Mouse (Mus musculus) midbrain, embryonic 12.5 days (tissue): ENCODE data around the gene Hnrnpr. TPM values are rescaled to one million over a fixed set of nuclear protein-coding genes. Genes with fewer than 3 reads are reported as not detected.

Experiments used
- ATAC-seq: fragments of 200-750 bp; cut with Nextera tagmentation; 2 replicates; pipeline ENCODE4 v1.8.0; 2017; ENCODE audit warnings: low read depth, moderate TSS enrichment, moderate library complexity; ENCODE audit not compliant: low FRiP score
- H3K27ac ChIP-seq: fragments of 300-500 bp; sonication (generic); replicated peaks from 2 replicates; pipeline ENCODE4 v1.5.1; 2016; ENCODE audit warnings: mild to moderate bottlenecking
- H3K27me3 ChIP-seq: fragments of 300-500 bp; sonication (generic); 2 replicates; pipeline ENCODE4 v1.6.1; 2016; ENCODE audit warnings: mild to moderate bottlenecking
- H3K36me3 ChIP-seq: fragments of 300-500 bp; sonication (generic); 2 replicates; pipeline ENCODE4 v1.6.1; 2016
- H3K4me1 ChIP-seq: fragments of 300-500 bp; sonication (generic); 2 replicates; pipeline ENCODE4 v1.6.1; 2016
- H3K4me2 ChIP-seq: fragments of 300-500 bp; sonication (generic); replicated peaks from 2 replicates; pipeline ENCODE4 v1.6.1; 2016; ENCODE audit warnings: mild to moderate bottlenecking, moderate library complexity
- H3K4me3 ChIP-seq: fragments of 300-500 bp; sonication (generic); 2 replicates; pipeline ENCODE4 v1.5.1; 2016; ENCODE audit warnings: mild to moderate bottlenecking
- H3K9ac ChIP-seq: fragments of 300-500 bp; sonication (generic); replicated peaks from 2 replicates; pipeline ENCODE4 v1.6.1; 2016; ENCODE audit warnings: mild to moderate bottlenecking, moderate library complexity
- H3K9me3 ChIP-seq: fragments of 300-500 bp; sonication (generic); 2 replicates; pipeline ENCODE4 v1.6.1; 2016; ENCODE audit warnings: mild to moderate bottlenecking
- WGBS: fragments of 180-500 bp; shearing (Covaris S2); methylation state at CpG from one replicate; pipeline ENCODE4 v1.1.7; 2016; 5-methylcytosine and 5-hydroxymethylcytosine counted together
- polyA plus RNA-seq: library from polyadenylated mRNA; unstranded; fragments of >200 nt; fragmentation: Nextera tagmentation; extraction: Ambion mirVana; gene quantifications from 2 replicates; pipeline ENCODE4 v1.2.1, GENCODE M21; 2016

Gene Hnrnpr
- polyA plus RNA-seq, 1 experiment from 2014 or later = 237 TPM

DNA sequence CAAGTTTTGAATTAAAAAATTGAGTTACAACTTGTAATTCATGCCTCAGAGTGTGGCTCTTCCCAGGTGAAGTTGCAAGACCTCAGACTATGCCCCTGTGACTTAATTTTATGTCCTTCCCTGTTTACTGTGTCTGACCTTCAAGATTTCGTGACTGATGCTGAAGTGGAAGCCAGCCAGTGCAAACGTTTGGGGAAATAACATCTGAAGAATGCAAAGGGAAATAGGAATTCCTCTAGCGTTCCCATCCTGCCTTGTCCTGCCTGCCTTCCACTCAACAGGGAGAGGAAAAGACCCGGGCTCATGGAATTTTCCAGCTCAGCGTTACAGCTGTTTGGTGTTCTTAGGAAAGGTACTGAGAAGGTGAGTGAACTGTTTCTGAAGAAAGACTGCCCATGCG, 46.3 kb downstream of the Hnrnpr start:
- H3K27ac ChIP-seq = no peak overlapping the region
- peaks cover 78% of the 10 kb centered on the region for H3K36me3 ChIP-seq
- H3K4me2 ChIP-seq = no peak overlapping the region
- H3K4me1 ChIP-seq = no peaks in the 10 kb centered on the region
- no peaks in the 10 kb centered on the region for H3K27me3 ChIP-seq
- no peak overlapping the region for H3K4me3 ChIP-seq
- no peak for ATAC-seq
- no peaks in the 10 kb centered on the region for H3K9me3 ChIP-seq
- 80% methylated on average over 6 of the region's 6 CpGs for WGBS
- no peak overlapping the region for H3K9ac ChIP-seq

DNA sequence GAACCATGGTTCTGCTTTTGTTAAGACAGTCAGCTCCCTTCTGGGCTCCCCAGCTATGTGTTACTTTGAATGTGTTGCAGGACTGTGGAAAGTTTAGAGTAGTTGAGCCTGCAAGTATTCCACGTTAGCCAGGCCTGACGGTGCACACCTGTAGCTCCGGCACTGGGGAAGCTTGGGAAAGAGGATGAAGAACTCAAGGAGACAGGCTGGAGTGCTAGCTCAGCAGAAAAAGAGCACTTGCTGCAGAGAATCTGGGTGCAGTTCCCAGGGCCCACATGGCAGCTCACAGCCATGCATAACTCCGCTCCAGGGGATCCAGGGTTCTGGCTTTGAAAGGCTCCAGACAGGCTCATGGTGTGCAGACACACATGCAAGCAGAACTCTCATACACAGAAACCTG, 46.7 kb downstream of the Hnrnpr start:
- no peak overlapping the region for H3K4me2 ChIP-seq
- no peaks in the 10 kb centered on the region for H3K27me3 ChIP-seq
- no peak overlapping the region for H3K27ac ChIP-seq
- H3K4me1 ChIP-seq = no peaks in the 10 kb centered on the region
- ATAC-seq = no peak
- no peak overlapping the region for H3K4me3 ChIP-seq
- H3K9ac ChIP-seq = no peak overlapping the region
- H3K9me3 ChIP-seq = no peaks in the 10 kb centered on the region
- H3K36me3 ChIP-seq = peaks cover 74% of the 10 kb centered on the region
- 95% methylated on average over 4 of the region's 4 CpGs for WGBS

DNA sequence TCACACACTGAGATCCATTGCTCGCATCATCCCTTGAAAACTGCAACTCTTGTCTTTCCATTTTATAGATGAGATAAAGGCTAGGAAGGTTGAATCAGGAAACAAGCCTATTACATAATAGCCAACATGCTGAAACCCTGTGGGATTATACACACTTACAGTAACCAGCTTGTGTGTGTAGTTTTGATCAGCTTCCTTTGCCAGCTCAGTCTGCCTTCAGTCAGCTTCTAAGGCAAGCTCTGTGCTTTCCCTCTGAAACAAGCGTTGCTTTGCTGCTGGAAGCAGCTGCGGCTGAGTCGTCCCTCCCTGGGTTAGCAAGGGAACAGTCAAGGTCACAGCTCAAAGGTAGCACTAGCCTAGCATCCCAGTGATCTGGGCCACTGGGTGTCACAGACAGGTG, 57.1 kb downstream of the Hnrnpr start:
- Histone ChIP-seq H3K36me3 (no peaks in the 10 kb centered on the region), H3K9me3 (no peaks in the 10 kb centered on the region), H3K27ac (no peak overlapping the region), H3K4me3 (no peak overlapping the region), H3K4me2 (no peak overlapping the region), H3K27me3 (no peaks in the 10 kb centered on the region), H3K4me1 (no peaks in the 10 kb centered on the region; the same call in 1 of the 2 replicates), H3K9ac (no peak overlapping the region)
- 72% methylated on average over 4 of the region's 4 CpGs for WGBS
- no peak for ATAC-seq

DNA sequence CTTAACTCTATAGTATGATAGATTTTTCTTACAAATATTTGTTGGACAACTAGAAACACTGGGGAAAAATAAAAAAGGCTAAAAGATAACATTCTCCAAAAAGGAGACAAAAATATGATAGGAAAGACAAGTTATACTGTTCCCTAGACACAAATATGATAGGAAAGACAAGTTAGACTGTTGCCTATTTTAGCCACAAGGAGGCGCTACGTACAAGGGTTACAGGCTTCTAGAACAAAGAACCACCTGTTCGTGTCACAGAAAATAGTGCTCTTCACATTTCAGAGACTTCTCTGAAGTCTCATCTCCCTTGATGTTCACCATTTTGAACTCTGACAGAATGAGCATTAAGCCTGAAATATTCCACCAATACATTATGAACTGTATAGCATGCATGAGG, 59.0 kb downstream of the Hnrnpr start:
- ATAC-seq = no peak
- Histone ChIP-seq H3K27ac (no peak overlapping the region), H3K27me3 (no peaks in the 10 kb centered on the region), H3K36me3 (no peaks in the 10 kb centered on the region), H3K4me3 (no peak overlapping the region), H3K9ac (no peak overlapping the region), H3K9me3 (no peaks in the 10 kb centered on the region), H3K4me2 (no peak overlapping the region), H3K4me1 (peaks cover 11% of the 10 kb centered on the region)
- WGBS = 6% methylated on average over 3 of the region's 3 CpGs

DNA sequence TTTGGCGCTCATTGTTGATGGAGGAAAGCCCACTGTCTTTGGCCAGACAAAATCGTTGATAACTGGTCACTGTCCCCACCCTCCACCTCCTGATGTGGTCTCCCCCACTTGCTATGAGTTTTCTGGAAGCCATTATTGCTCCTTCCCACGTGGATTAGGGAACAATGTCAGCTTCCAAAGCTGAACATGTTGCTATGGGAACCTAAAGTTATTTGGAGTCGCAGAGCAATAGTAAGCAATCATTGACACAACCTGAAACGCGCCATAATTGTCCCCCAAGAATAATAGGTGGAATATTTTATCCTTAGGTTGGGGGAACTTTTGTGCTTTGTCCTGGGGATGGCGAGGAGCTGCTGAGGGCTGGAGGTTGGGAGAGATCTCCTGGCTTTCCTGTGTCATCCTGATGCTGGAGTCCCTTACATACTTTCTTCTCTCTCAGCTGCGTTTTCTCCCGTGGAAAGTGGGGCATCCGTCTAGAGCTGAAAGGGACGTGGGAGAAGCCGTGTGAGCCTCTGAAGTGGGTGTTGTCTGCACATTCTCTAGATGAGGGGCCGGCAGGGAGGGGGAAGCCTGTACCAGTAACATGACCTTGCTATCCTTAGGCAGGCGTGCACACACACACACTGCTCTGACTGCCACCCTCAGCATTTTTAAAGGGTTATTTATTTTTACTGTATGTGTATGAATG, 62.9 kb downstream of the Hnrnpr start:
- no peak overlapping the region for H3K27ac ChIP-seq
- H3K4me3 ChIP-seq = no peak overlapping the region
- ATAC-seq = no peak
- H3K4me1 ChIP-seq = peaks cover 11% of the 10 kb centered on the region
- H3K4me2 ChIP-seq = no peak overlapping the region
- H3K9ac ChIP-seq = no peak overlapping the region
- H3K27me3 ChIP-seq = no peaks in the 10 kb centered on the region
- H3K36me3 ChIP-seq = no peaks in the 10 kb centered on the region
- no peaks in the 10 kb centered on the region for H3K9me3 ChIP-seq
- WGBS = 31% methylated on average over 14 of the region's 14 CpGs

DNA sequence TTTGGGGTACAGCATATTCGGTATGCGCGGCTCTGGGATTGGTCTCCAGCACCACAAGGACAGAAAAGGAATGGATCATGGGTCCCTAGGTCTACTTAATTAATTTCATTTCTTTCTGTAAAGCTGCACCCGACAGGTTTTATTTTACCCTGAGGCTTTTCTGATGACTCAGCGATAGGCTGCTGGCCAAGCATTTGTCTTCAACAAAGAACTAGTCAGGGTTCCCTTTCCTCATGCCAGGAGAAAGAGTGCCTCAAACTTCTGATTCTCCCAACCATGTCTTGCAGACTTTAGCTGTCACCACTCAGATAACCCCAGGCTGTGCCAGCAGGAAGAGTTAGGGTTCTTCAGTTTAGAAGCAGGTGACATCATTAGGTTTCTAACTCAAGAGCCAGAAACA, 66.3 kb downstream of the Hnrnpr start:
- no peak overlapping the region for H3K9ac ChIP-seq
- H3K27ac ChIP-seq = no peak overlapping the region
- ATAC-seq = no peak
- no peak overlapping the region for H3K4me3 ChIP-seq
- peaks cover 11% of the 10 kb centered on the region for H3K4me1 ChIP-seq
- no peak overlapping the region for H3K4me2 ChIP-seq
- H3K27me3 ChIP-seq = no peaks in the 10 kb centered on the region
- no peaks in the 10 kb centered on the region for H3K9me3 ChIP-seq
- no peaks in the 10 kb centered on the region for H3K36me3 ChIP-seq
- 90% methylated on average over 5 of the region's 5 CpGs for WGBS

DNA sequence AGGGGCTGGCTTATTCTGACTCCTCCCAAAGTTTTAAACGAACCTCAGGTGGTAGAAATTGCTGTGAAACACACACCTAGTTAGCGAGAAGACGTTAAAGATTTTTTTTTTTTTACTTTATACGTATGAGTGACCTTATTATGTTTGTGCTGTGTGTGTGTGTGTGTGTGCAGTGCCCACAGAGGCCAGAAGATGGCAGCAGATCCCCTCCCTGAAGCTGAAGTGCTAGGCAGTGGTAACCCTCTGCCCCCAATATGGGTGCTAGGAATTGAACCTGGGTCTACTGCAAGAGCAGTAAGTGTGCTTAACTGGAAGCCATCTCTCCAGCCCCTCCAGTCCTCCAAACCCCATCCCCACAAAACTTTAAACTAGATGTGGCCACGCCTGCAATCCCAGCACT, 72.3 kb downstream of the Hnrnpr start:
- Histone ChIP-seq H3K9ac (no peak overlapping the region), H3K27ac (no peak overlapping the region), H3K27me3 (no peaks in the 10 kb centered on the region), H3K36me3 (no peaks in the 10 kb centered on the region), H3K4me1 (no peaks in the 10 kb centered on the region), H3K9me3 (peaks cover 3% of the 10 kb centered on the region; the same call in 1 of the 2 replicates), H3K4me2 (no peak overlapping the region), H3K4me3 (no peak overlapping the region)
- WGBS = 86% methylated on average over 5 of the region's 5 CpGs
- ATAC-seq = no peak

DNA sequence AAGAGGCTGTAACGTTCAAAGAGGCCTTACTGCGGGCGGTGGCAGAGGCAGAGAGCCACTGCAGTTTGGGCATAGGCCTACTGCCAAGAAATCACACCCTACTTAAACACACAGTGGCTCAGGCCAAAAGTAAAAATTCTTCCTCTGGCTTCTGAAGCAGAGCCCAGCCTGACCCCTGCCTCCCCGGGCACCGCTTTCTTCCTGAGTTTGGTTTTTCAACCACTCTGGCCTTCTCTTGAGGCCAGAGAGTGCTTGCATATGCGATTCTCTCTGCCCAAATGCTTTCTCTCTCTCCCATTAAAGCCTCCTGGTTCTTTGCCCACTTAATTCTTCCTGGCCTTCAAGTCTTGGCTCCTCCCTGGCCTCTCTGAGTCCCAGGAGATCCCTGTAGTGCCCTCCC, 73.1 kb downstream of the Hnrnpr start:
- ATAC-seq = no peak
- 87% methylated on average over 6 of the region's 6 CpGs for WGBS

DNA sequence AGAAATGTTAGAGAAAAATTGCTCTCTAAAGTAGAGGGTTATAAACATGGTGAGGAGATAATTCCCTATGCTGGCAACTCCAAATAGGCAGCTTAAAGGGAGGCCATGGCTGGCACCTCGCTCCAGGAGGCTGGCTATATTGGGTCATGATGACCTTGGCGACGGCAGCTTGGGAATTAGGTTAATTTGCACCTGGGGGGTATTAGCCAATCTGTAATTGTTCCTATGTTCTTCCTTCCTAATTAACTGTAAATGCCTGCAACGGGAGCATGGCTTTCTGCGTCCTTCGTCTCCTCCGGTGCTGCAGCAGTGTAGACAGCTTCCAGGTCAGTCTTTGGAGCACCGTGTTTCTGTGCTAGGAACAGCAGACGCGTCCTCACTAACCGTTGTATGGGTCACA, 76.5 kb downstream of the Hnrnpr start:
- Histone ChIP-seq H3K9me3 (peaks cover 3% of the 10 kb centered on the region; the same call in 1 of the 2 replicates), H3K4me1 (no peaks in the 10 kb centered on the region), H3K36me3 (no peaks in the 10 kb centered on the region), H3K4me2 (no peak overlapping the region), H3K27ac (no peak overlapping the region), H3K27me3 (no peaks in the 10 kb centered on the region), H3K4me3 (no peak overlapping the region), H3K9ac (no peak overlapping the region)
- WGBS = 68% methylated on average over 11 of the region's 11 CpGs
- no peak for ATAC-seq

More for the DNA sequence above, 73.1 kb downstream of the Hnrnpr start:
- Histone ChIP-seq H3K4me3 (no peak overlapping the region), H3K9me3 (peaks cover 3% of the 10 kb centered on the region; the same call in 1 of the 2 replicates), H3K27ac (no peak overlapping the region), H3K36me3 (no peaks in the 10 kb centered on the region), H3K4me1 (no peaks in the 10 kb centered on the region), H3K4me2 (no peak overlapping the region), H3K27me3 (no peaks in the 10 kb centered on the region), H3K9ac (no peak overlapping the region)

DNA sequence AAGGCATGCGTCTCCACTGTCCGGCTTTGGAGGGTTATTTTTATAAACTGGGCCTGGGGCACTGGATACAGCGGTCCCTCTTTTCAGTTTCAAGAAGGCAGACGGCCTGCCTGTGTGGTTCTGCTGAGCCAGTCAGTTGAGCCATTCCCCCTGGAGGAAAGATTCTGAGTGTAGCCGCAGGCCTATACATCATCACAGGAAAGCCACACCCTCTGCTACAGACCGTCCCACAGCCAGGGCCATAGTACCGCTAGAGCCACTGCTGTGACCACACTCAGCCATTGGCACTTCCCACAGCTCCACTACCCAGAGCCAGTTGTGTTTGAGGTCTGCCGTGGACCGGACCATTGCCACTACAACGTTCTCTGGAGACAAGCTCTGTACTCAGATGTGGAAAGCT, 91.1 kb downstream of the Hnrnpr start:
- no peaks in the 10 kb centered on the region for H3K9me3 ChIP-seq
- no peak overlapping the region for H3K4me2 ChIP-seq
- H3K27me3 ChIP-seq = no peaks in the 10 kb centered on the region
- 90% methylated on average over 10 of the region's 10 CpGs for WGBS
- H3K27ac ChIP-seq = no peak overlapping the region
- no peak overlapping the region for H3K4me3 ChIP-seq
- H3K36me3 ChIP-seq = no peaks in the 10 kb centered on the region
- ATAC-seq = no peak
- no peaks in the 10 kb centered on the region for H3K4me1 ChIP-seq
- no peak overlapping the region for H3K9ac ChIP-seq

DNA sequence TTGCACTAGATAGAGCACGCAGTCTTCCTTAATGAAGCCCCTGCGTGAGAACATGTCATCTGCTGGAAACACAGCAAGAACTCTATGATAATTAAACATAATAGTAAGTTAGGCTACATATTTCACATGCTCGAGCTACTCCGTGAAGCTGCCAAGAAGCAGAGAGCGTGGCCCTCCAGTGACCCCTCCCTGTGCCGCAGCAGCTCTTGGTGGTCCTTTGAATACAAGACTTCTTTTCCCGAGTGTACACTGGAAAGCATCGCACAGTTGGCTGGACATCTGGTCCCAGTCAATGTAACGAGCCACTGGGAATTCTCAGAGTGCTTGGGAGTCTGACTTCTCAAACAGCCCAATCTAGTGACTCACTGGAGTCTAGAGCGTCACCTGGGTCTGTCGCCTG, 97.1 kb downstream of the Hnrnpr start:
- ATAC-seq = no peak
- whole genome bisulfite sequencing = 83% methylated on average over 11 of the region's 11 CpGs
- H3K4me1 ChIP-seq = no peaks in the 10 kb centered on the region

More for the DNA sequence above, 97.1 kb downstream of the Hnrnpr start:
- Histone ChIP-seq H3K36me3 (no peaks in the 10 kb centered on the region), H3K4me3 (no peak overlapping the region), H3K27me3 (no peaks in the 10 kb centered on the region), H3K4me2 (no peak overlapping the region), H3K9ac (no peak overlapping the region), H3K9me3 (no peaks in the 10 kb centered on the region), H3K27ac (no peak overlapping the region)
